Comparison of ENCODE assay signal across 30 mouse cellular contexts in the genomic region with DNA sequence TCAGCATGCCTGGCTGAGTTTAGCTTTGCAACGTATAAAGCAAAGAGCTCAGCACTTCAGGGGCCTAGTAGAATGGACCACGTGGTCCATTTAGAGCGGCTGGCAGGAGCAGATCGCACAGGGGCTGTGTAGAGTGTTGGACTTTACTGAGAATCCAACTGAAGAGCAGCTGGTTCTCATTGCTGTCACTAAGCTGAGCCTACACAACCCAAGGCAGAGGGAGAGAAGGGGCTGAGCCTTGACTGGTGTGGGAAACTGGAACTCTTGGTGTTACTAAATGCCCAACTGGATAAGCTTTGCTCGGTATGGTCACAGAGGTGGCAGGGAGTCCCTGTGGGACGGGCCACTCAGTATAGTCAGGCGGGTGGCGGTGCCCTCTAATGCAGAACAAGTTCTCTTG.
A peak's percentile ranks its signal among the peaks of the same experiment; 100 is the strongest.
DNase-seq lines count a peak whose midpoint lies in the region; ATAC-seq lines count a peak whose summit lies in the region.
"Had no signal": no experiment of that assay in that cellular context is flagged by ENCODE, and none has a peak within 500 bp of the region (broad histone marks: within the 10 kb centered on the region; RNA-seq: fewer than 3 reads in every experiment).

No protein-coding gene starts in this region.

- ATAC-seq in kidney, embryonic 14.5 days (ENCODE audit: low FRiP score, low TSS enrichment), result 0 out of 2 replicates have a peak, but pooled peaks have one; percentile 38
- ATAC-seq in lung, embryonic 15.5 days (ENCODE audit: borderline replicate concordance, extremely low read depth, low FRiP score, low TSS enrichment), result peak; percentile 88
- ATAC-seq: forebrain, embryonic 15.5 days; hindbrain, postnatal 0 days; intestine, postnatal 0 days; Patski had no signal

- H3K4me2 ChIP-seq in kidney, embryonic 14.5 days (replicated peaks; ENCODE audit: low read depth, low read length), result no peak overlapping the region
- H3K4me2 ChIP-seq in lung, embryonic 15.5 days, result no peak overlapping the region
- H3K4me2 ChIP-seq: embryonic facial prominence, embryonic 12.5 days; forebrain, embryonic 15.5 days; heart, embryonic 15.5 days; hindbrain, embryonic 12.5 days; limb, embryonic 13.5 days; liver, embryonic 11.5 days; neural tube, embryonic 12.5 days had no signal

- no peaks in the 10 kb centered on the region for H3K4me1 ChIP-seq in kidney, embryonic 14.5 days (ENCODE audit: control insufficient read depth, insufficient read depth, low read length)
- peaks cover 21% of the 10 kb centered on the region for H3K4me1 ChIP-seq in lung, embryonic 15.5 days
- H3K4me1 ChIP-seq: embryonic facial prominence, embryonic 12.5 days; forebrain, embryonic 15.5 days; heart, embryonic 10.5 days; heart, embryonic 15.5 days; hindbrain, embryonic 12.5 days; neural tube, embryonic 12.5 days had no signal

- H3K27me3 ChIP-seq in kidney, embryonic 14.5 days (ENCODE audit: control insufficient read depth, insufficient read depth, low read length), result no peaks in the 10 kb centered on the region
- no peaks in the 10 kb centered on the region for H3K27me3 ChIP-seq in lung, embryonic 15.5 days
- H3K27me3 ChIP-seq: embryonic facial prominence, embryonic 12.5 days; forebrain, embryonic 15.5 days; heart, embryonic 15.5 days; hindbrain, embryonic 12.5 days; neural tube, embryonic 12.5 days had no signal

- H3K4me3 ChIP-seq in kidney, embryonic 14.5 days (ENCODE audit: low read length), result no peak overlapping the region
- no peak overlapping the region for H3K4me3 ChIP-seq in lung, embryonic 15.5 days
- H3K4me3 ChIP-seq: embryonic facial prominence, embryonic 12.5 days; forebrain, embryonic 15.5 days; heart, embryonic 10.5 days; heart, embryonic 15.5 days; hindbrain, embryonic 12.5 days; layer of hippocampus, adult 2 months; limb, embryonic 13.5 days; midbrain, embryonic 10.5 days; myocyte; neural tube, embryonic 12.5 days had no signal

- no peaks in the 10 kb centered on the region for H3K36me3 ChIP-seq in kidney, embryonic 14.5 days (ENCODE audit: control insufficient read depth, insufficient read depth, low read length)
- H3K36me3 ChIP-seq in lung, embryonic 15.5 days, result no peaks in the 10 kb centered on the region
- H3K36me3 ChIP-seq: embryonic facial prominence, embryonic 12.5 days; forebrain, embryonic 15.5 days; heart, embryonic 10.5 days; heart, embryonic 15.5 days; hindbrain, embryonic 12.5 days; limb, embryonic 13.5 days; midbrain, embryonic 10.5 days; neural tube, embryonic 12.5 days had no signal

- H3K27ac ChIP-seq in kidney, embryonic 14.5 days (ENCODE audit: low read depth, low read length), result no peak overlapping the region
- H3K27ac ChIP-seq in lung, embryonic 15.5 days, result peak overlapping the region; percentile 53
- H3K27ac ChIP-seq: embryonic facial prominence, embryonic 12.5 days; forebrain, embryonic 15.5 days; heart, embryonic 10.5 days; heart, embryonic 15.5 days; hindbrain, embryonic 12.5 days; hindbrain, postnatal 0 days; layer of hippocampus, adult 2 months; limb, embryonic 13.5 days; neural tube, embryonic 12.5 days had no signal

- no peak overlapping the region for H3K9ac ChIP-seq in kidney, embryonic 14.5 days (ENCODE audit: low read depth, low read length)
- H3K9ac ChIP-seq in lung, embryonic 15.5 days, result no peak overlapping the region
- H3K9ac ChIP-seq: embryonic facial prominence, embryonic 12.5 days; forebrain, embryonic 15.5 days; heart, embryonic 15.5 days; hindbrain, embryonic 12.5 days; limb, embryonic 13.5 days; neural tube, embryonic 12.5 days had no signal

- no peaks in the 10 kb centered on the region for H3K9me3 ChIP-seq in kidney, embryonic 14.5 days (ENCODE audit: control insufficient read depth, low read length)
- no peaks in the 10 kb centered on the region for H3K9me3 ChIP-seq in lung, embryonic 15.5 days
- H3K9me3 ChIP-seq: embryonic facial prominence, embryonic 12.5 days; forebrain, embryonic 15.5 days; heart, embryonic 10.5 days; heart, embryonic 15.5 days; hindbrain, embryonic 12.5 days; limb, embryonic 13.5 days; midbrain, embryonic 10.5 days; neural tube, embryonic 12.5 days had no signal

- 78% methylated on average over 8 of the region's 8 CpGs for WGBS in kidney, embryonic 14.5 days
- WGBS in lung, embryonic 15.5 days, result 47% methylated on average over 8 of the region's 8 CpGs

- no peak for DNase-seq in kidney, adult 11 months
- DNase-seq in lung, postnatal 25 days (ENCODE audit: low spot score), result no peak
- DNase-seq in lung, postnatal 14 days, result peak; percentile 39
- no peak for DNase-seq in adrenal gland, adult (ENCODE audit: inconsistent age in 2 of 2, low spot score in 1 of 2)
- DNase-seq in spleen, adult 12 weeks (ENCODE audit: low spot score), result no peak
- DNase-seq: adrenal gland, postnatal 25 days; cerebellum, adult 11-12 months; cerebellum, adult 9-11 months; embryo, embryonic 11 days; gastrocnemius, postnatal 25 days; heart, adult 11 months; kidney, postnatal 25 days; right cerebral cortex, adult 18-20 months; thymus, postnatal 14 days had no signal
